Mouse (Mus musculus) yolk sac, embryonic 10.5 days (tissue): ENCODE measurements around the gene Rab9b.

Experiments used
- DNase-seq: peaks from one replicate; pipeline ENCODE4 v3.0.0-alpha.2; 2017; ENCODE audit warnings: low spot score

Gene Rab9b

GRCm38 (mm10) chrX:136868061-136869040, at the start of gene Rab9b:
Gene Rab9b, minus strand, starts transcription at chrX:136868755.
- DNase-seq, result no peak

- no peak for DNase-seq
Observed at GRCm38 (mm10) chrX:136904369-136904768, 35.8 kb upstream of the Rab9b start.

- no peak for DNase-seq
Observed at GRCm38 (mm10) chrX:136895757-136896156, 27.2 kb upstream of the Rab9b start.

- no peak for DNase-seq
Observed at GRCm38 (mm10) chrX:136850300-136850699, 18.3 kb downstream of the Rab9b start.

- DNase-seq, result no peak
Observed at GRCm38 (mm10) chrX:136828610-136829009, 39.9 kb downstream of the Rab9b start.

GRCm38 (mm10) chrX:136825016-136825415, 43.5 kb downstream of the Rab9b start:
- DNase-seq, result no peak

- DNase-seq, result no peak
Observed at GRCm38 (mm10) chrX:136822371-136822770, 46.2 kb downstream of the Rab9b start, which contains the start of gene Plp1. Gene Plp1, plus strand, starts transcription at chrX:136822671.

GRCm38 (mm10) chrX:136820250-136820649, 48.3 kb downstream of the Rab9b start:
- DNase-seq, result peak; percentile 31

GRCm38 (mm10) chrX:136819752-136820151, 48.8 kb downstream of the Rab9b start:
- DNase-seq, result no peak
